Mouse (Mus musculus): ENCODE measurements around the gene Sumo1. TPM values are rescaled to one million over a fixed set of nuclear protein-coding genes. Genes with fewer than 3 reads are reported as not detected.
A peak's percentile ranks its signal among the peaks of the same experiment; 100 is the strongest.

The Sumo1 gene
- 22.2 and 32.2 TPM in 2 replicates for polyA plus RNA-seq (2012; rRNA removed)

GRCm38 (mm10) chr1:59670641-59671168, at the start of gene Sumo1:
Sumo1 (minus strand) TSS chr1:59670834.
- H3K27ac ChIP-seq (ENCODE audit: control insufficient read depth, insufficient read depth, low read depth, low read length): peak within 1 kb of the TSS; percentile 96
- peak within 1 kb of the TSS; percentile 99 for H3K4me3 ChIP-seq (ENCODE audit: control insufficient read depth, low read depth, low read length)
- peaks cover 3% of the 10 kb centered on the region for H3K4me1 ChIP-seq (ENCODE audit: control insufficient read depth, insufficient read depth, low read length)
- no peaks in the 10 kb centered on the region for H3K36me3 ChIP-seq (ENCODE audit: control insufficient read depth, insufficient read depth, low read length)
- no peaks in the 10 kb centered on the region for H3K27me3 ChIP-seq (ENCODE audit: control insufficient read depth, insufficient read depth, low read length)
- TF ChIP-seq POLR2A (IDR thresholded peaks at IDR 0.05; ENCODE audit: control insufficient read depth, low read depth, low read length): peak; percentile 96
- TF ChIP-seq CTCF (IDR thresholded peaks at IDR 0.05; ENCODE audit: control insufficient read depth, insufficient read depth, insufficient replicate concordance, low read depth, low read length): no peak

GRCm38 (mm10) chr1:59719900-59720299, 49.3 kb upstream of the Sumo1 start:
- Histone ChIP-seq H3K4me1 (ENCODE audit: control insufficient read depth, insufficient read depth, low read length) (no peaks in the 10 kb centered on the region), H3K27me3 (ENCODE audit: control insufficient read depth, insufficient read depth, low read length) (no peaks in the 10 kb centered on the region), H3K36me3 (ENCODE audit: control insufficient read depth, insufficient read depth, low read length) (no peaks in the 10 kb centered on the region), H3K4me3 (ENCODE audit: control insufficient read depth, low read depth, low read length) (no peak overlapping the region), H3K27ac (ENCODE audit: control insufficient read depth, insufficient read depth, low read depth, low read length) (no peak overlapping the region)
- TF ChIP-seq CTCF (IDR thresholded peaks at IDR 0.05; ENCODE audit: control insufficient read depth, insufficient read depth, insufficient replicate concordance, low read depth, low read length): no peak
- TF ChIP-seq POLR2A (IDR thresholded peaks at IDR 0.05; ENCODE audit: control insufficient read depth, low read depth, low read length): no peak

GRCm38 (mm10) chr1:59701766-59702165, 31.1 kb upstream of the Sumo1 start:
- H3K36me3 ChIP-seq (ENCODE audit: control insufficient read depth, insufficient read depth, low read length): no peaks in the 10 kb centered on the region; the same call in 1 of the 2 replicates
- TF ChIP-seq CTCF (IDR thresholded peaks at IDR 0.05; ENCODE audit: control insufficient read depth, insufficient read depth, insufficient replicate concordance, low read depth, low read length): no peak
- no peak for TF ChIP-seq POLR2A (IDR thresholded peaks at IDR 0.05; ENCODE audit: control insufficient read depth, low read depth, low read length)

GRCm38 (mm10) chr1:59698207-59698606, 27.6 kb upstream of the Sumo1 start:
- no peaks in the 10 kb centered on the region; the same call in none of the 2 replicates for H3K36me3 ChIP-seq (ENCODE audit: control insufficient read depth, insufficient read depth, low read length)
- TF ChIP-seq POLR2A (IDR thresholded peaks at IDR 0.05; ENCODE audit: control insufficient read depth, low read depth, low read length) (no peak), CTCF (IDR thresholded peaks at IDR 0.05; ENCODE audit: control insufficient read depth, insufficient read depth, insufficient replicate concordance, low read depth, low read length) (no peak)
- no peaks in the 10 kb centered on the region for H3K4me1 ChIP-seq (ENCODE audit: control insufficient read depth, insufficient read depth, low read length)
- no peak overlapping the region for H3K4me3 ChIP-seq (ENCODE audit: control insufficient read depth, low read depth, low read length)
- no peak overlapping the region for H3K27ac ChIP-seq (ENCODE audit: control insufficient read depth, insufficient read depth, low read depth, low read length)
- H3K27me3 ChIP-seq (ENCODE audit: control insufficient read depth, insufficient read depth, low read length): no peaks in the 10 kb centered on the region

More at GRCm38 (mm10) chr1:59701766-59702165, 31.1 kb upstream of the Sumo1 start:
- H3K27ac ChIP-seq (ENCODE audit: control insufficient read depth, insufficient read depth, low read depth, low read length): no peak overlapping the region
- no peak overlapping the region for H3K4me3 ChIP-seq (ENCODE audit: control insufficient read depth, low read depth, low read length)
- no peaks in the 10 kb centered on the region for H3K4me1 ChIP-seq (ENCODE audit: control insufficient read depth, insufficient read depth, low read length)
- no peaks in the 10 kb centered on the region for H3K27me3 ChIP-seq (ENCODE audit: control insufficient read depth, insufficient read depth, low read length)

- no peaks in the 10 kb centered on the region for H3K4me1 ChIP-seq (ENCODE audit: control insufficient read depth, insufficient read depth, low read length)
- TF ChIP-seq CTCF (IDR thresholded peaks at IDR 0.05; ENCODE audit: control insufficient read depth, insufficient read depth, insufficient replicate concordance, low read depth, low read length) (no peak), POLR2A (IDR thresholded peaks at IDR 0.05; ENCODE audit: control insufficient read depth, low read depth, low read length) (no peak)
- no peaks in the 10 kb centered on the region; the same call in none of the 2 replicates for H3K36me3 ChIP-seq (ENCODE audit: control insufficient read depth, insufficient read depth, low read length)
- H3K27ac ChIP-seq (ENCODE audit: control insufficient read depth, insufficient read depth, low read depth, low read length): no peak overlapping the region
- no peak overlapping the region for H3K4me3 ChIP-seq (ENCODE audit: control insufficient read depth, low read depth, low read length)
- no peaks in the 10 kb centered on the region for H3K27me3 ChIP-seq (ENCODE audit: control insufficient read depth, insufficient read depth, low read length)
Measured at GRCm38 (mm10) chr1:59697751-59698150, 27.1 kb upstream of the Sumo1 start.

- H3K36me3 ChIP-seq (ENCODE audit: control insufficient read depth, insufficient read depth, low read length): no peaks in the 10 kb centered on the region; the same call in 1 of the 2 replicates
- no peaks in the 10 kb centered on the region for H3K27me3 ChIP-seq (ENCODE audit: control insufficient read depth, insufficient read depth, low read length)
- TF ChIP-seq POLR2A (IDR thresholded peaks at IDR 0.05; ENCODE audit: control insufficient read depth, low read depth, low read length): no peak
- TF ChIP-seq CTCF (IDR thresholded peaks at IDR 0.05; ENCODE audit: control insufficient read depth, insufficient read depth, insufficient replicate concordance, low read depth, low read length): no peak
- no peak overlapping the region for H3K27ac ChIP-seq (ENCODE audit: control insufficient read depth, insufficient read depth, low read depth, low read length)
- H3K4me1 ChIP-seq (ENCODE audit: control insufficient read depth, insufficient read depth, low read length): peaks cover 2% of the 10 kb centered on the region; the same call in 1 of the 2 replicates
- H3K4me3 ChIP-seq (ENCODE audit: control insufficient read depth, low read depth, low read length): no peak overlapping the region
Measured at GRCm38 (mm10) chr1:59690467-59690866, 19.8 kb upstream of the Sumo1 start.

- Histone ChIP-seq H3K4me1 (ENCODE audit: control insufficient read depth, insufficient read depth, low read length) (peaks cover 5% of the 10 kb centered on the region), H3K27me3 (ENCODE audit: control insufficient read depth, insufficient read depth, low read length) (no peaks in the 10 kb centered on the region), H3K36me3 (ENCODE audit: control insufficient read depth, insufficient read depth, low read length) (no peaks in the 10 kb centered on the region; the same call in 1 of the 2 replicates), H3K4me3 (ENCODE audit: control insufficient read depth, low read depth, low read length) (no peak overlapping the region), H3K27ac (ENCODE audit: control insufficient read depth, insufficient read depth, low read depth, low read length) (no peak overlapping the region)
- TF ChIP-seq POLR2A (IDR thresholded peaks at IDR 0.05; ENCODE audit: control insufficient read depth, low read depth, low read length) (no peak), CTCF (IDR thresholded peaks at IDR 0.05; ENCODE audit: control insufficient read depth, insufficient read depth, insufficient replicate concordance, low read depth, low read length) (no peak)
Measured at GRCm38 (mm10) chr1:59687493-59687892, 16.9 kb upstream of the Sumo1 start.

All from testis, adult 2 months (tissue).